ENCODE assay signal across 14 mouse cellular contexts in the genomic region with DNA sequence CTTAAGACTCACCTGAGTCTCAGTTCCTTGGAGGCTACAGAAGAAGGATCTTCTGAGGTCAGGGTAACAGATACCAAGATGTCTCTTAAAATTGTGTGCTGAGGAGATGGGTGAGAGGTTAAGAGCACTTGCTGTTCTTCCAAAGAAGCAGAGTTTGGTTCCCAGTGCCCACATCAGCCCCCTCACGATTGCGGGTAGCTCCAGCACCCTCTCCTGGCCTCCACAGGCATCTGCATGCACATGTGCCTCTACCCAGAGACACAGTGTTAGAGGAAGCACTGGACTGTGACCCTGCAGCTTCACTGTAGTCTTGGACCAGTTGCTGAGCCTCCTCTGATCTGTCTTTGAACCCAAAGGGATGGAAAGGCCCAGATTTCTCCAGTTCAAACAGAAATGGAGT. TPM values are rescaled to one million over a fixed set of nuclear protein-coding genes. Genes with fewer than 3 reads are reported as not detected.
DNase-seq lines count a peak whose midpoint lies in the region; ATAC-seq and TF ChIP-seq lines count a peak whose summit lies in the region.
"Had no signal": no experiment of that assay in that cellular context is flagged by ENCODE, and none has a peak within 500 bp of the region (broad histone marks: within the 10 kb centered on the region; RNA-seq: fewer than 3 reads in every experiment).

No protein-coding gene starts in this region.

- no peak overlapping the region for H3K4me2 ChIP-seq in liver, embryonic 12.5 days
- H3K4me2 ChIP-seq in CH12.LX (ENCODE audit: insufficient read depth, low read depth, poor library complexity, severe bottlenecking), result no peak overlapping the region
- H3K4me2 ChIP-seq: heart, embryonic 12.5 days; hindbrain, embryonic 14.5 days; neural tube, embryonic 12.5 days had no signal

- WGBS in liver, adult 2 months, result 70% methylated on average over 2 of the region's 2 CpGs
- 33% methylated on average over 2 of the region's 2 CpGs for WGBS in liver, embryonic 12.5 days (ENCODE audit: insufficient replicate concordance)

- H3K27ac ChIP-seq in liver, adult 2 months (replicated peaks; ENCODE audit: insufficient read depth, low read depth, low read length), result no peak overlapping the region
- no peak overlapping the region for H3K27ac ChIP-seq in liver, embryonic 12.5 days
- no peak overlapping the region for H3K27ac ChIP-seq in CH12.LX (ENCODE audit: insufficient read depth, low read depth)
- H3K27ac ChIP-seq: hindbrain, embryonic 14.5 days; neural tube, embryonic 12.5 days had no signal

- no peak overlapping the region for H3K4me3 ChIP-seq in liver, adult 2 months (ENCODE audit: insufficient read depth, low read depth, low read length)
- no peak overlapping the region for H3K4me3 ChIP-seq in liver, embryonic 12.5 days
- no peak overlapping the region for H3K4me3 ChIP-seq in CH12.LX (replicated peaks in 1 of 3; ENCODE audit: low read depth in 2 of 3, low read length in 2 of 3, poor library complexity in 1 of 3)
- H3K4me3 ChIP-seq: heart, embryonic 12.5 days; neural tube, embryonic 12.5 days had no signal

- no peaks in the 10 kb centered on the region for H3K27me3 ChIP-seq in liver, adult 2 months (ENCODE audit: control insufficient read depth, insufficient read depth, low read length)
- H3K27me3 ChIP-seq in liver, embryonic 12.5 days (replicated peaks), result peaks cover 1% of the 10 kb centered on the region; the same call in 1 of the 2 replicates
- H3K27me3 ChIP-seq in CH12.LX (replicated peaks), result no peaks in the 10 kb centered on the region
- H3K27me3 ChIP-seq: neural tube, embryonic 12.5 days had no signal

- H3K9ac ChIP-seq in liver, adult 2 months (ENCODE audit: low read depth, low read length), result no peak overlapping the region
- H3K9ac ChIP-seq in liver, embryonic 12.5 days, result no peak overlapping the region
- H3K9ac ChIP-seq in CH12.LX (ENCODE audit: insufficient read depth, low read depth), result no peak overlapping the region
- H3K9ac ChIP-seq: heart, embryonic 12.5 days; hindbrain, embryonic 14.5 days; neural tube, embryonic 12.5 days had no signal

- ATAC-seq in liver, embryonic 12.5 days, result no peak
- ATAC-seq in erythroid progenitor cell, adult 5-6 weeks (replicated peaks; ENCODE audit: low FRiP score, poor library complexity, severe bottlenecking), result 0 out of 2 replicates have a peak, but pooled peaks have one; percentile 27
- ATAC-seq: CD4-positive, CD25-positive, alpha-beta regulatory T cell, adult 4 months; intestine, embryonic 16.5 days had no signal

- peak; percentile 14 for TF ChIP-seq RAD21 in CH12.LX (IDR thresholded peaks at IDR 0.05; ENCODE audit: low read depth, low read length)

- dilution Hi-C loops in CH12.LX (cut with MboI; ENCODE audit: extremely low pct_ligation_motif_present, extremely low pct_unique_long_range_greater_than_20kb, low sequenced_read_pairs), result no loop called here

- no peak for TF ChIP-seq POLR2A in liver, adult 2 months (IDR thresholded peaks at IDR 0.05; ENCODE audit: extremely low read depth, insufficient read depth, low read length)
- TF ChIP-seq POLR2A in CH12.LX (IDR thresholded peaks at IDR 0.05; ENCODE audit: low read depth, low read length), result no peak

- no peaks in the 10 kb centered on the region for H3K36me3 ChIP-seq in liver, adult 2 months (ENCODE audit: control insufficient read depth, insufficient read depth, low read length)
- H3K36me3 ChIP-seq in liver, embryonic 12.5 days, result peaks cover 7% of the 10 kb centered on the region
- H3K36me3 ChIP-seq in CH12.LX (replicated peaks in 1 of 2; ENCODE audit: control insufficient read depth in 1 of 2, insufficient read depth in 1 of 2, low read length in 1 of 2), result peaks cover 4 to 8% of the 10 kb centered on the region in 2 experiments

- in situ Hi-C loops in CH12.LX (cut with MboI; ENCODE audit: low pct_ligation_motif_present, low pct_unique_long_range_greater_than_20kb, low sequenced_read_pairs), result no loop called here

- no peaks in the 10 kb centered on the region for H3K79me2 ChIP-seq in liver, adult 2 months (ENCODE audit: control insufficient read depth, insufficient read depth, low read length)
- no peaks in the 10 kb centered on the region for H3K79me2 ChIP-seq in CH12.LX (replicated peaks; ENCODE audit: control insufficient read depth, extremely low read depth, insufficient read depth, poor library complexity, severe bottlenecking)

- no peaks in the 10 kb centered on the region for H3K4me1 ChIP-seq in liver, adult 2 months (ENCODE audit: control insufficient read depth, insufficient read depth, low read length)
- peaks cover 29% of the 10 kb centered on the region for H3K4me1 ChIP-seq in liver, embryonic 12.5 days
- H3K4me1 ChIP-seq in CH12.LX (ENCODE audit: control insufficient read depth in 1 of 2, insufficient read depth in 2 of 2), result peaks cover 0 to 18% of the 10 kb centered on the region in 2 experiments; a peak in 2 of 4 replicates
- H3K4me1 ChIP-seq: heart, embryonic 12.5 days; neural tube, embryonic 12.5 days had no signal

- no peaks in the 10 kb centered on the region for H3K9me3 ChIP-seq in liver, embryonic 12.5 days (replicated peaks)
- no peaks in the 10 kb centered on the region for H3K9me3 ChIP-seq in CH12.LX (replicated peaks; ENCODE audit: low read length)
- H3K9me3 ChIP-seq: neural tube, embryonic 12.5 days had no signal

- no peak for DNase-seq in liver, adult 2 months (ENCODE audit: extremely low read depth, low read depth, low spot score)
- peak; percentile 46 for DNase-seq in 416B (ENCODE audit: low read depth)
- no peak for DNase-seq in CH12.LX (ENCODE audit: extremely low read depth)
- DNase-seq in adrenal gland, adult 8-10 months, result no peak
- DNase-seq in adrenal gland, postnatal 14 days, result no peak
- DNase-seq: cerebellum, adult 9-11 months; kidney, postnatal 25 days had no signal

- no peak for TF ChIP-seq EP300 in CH12.LX (IDR thresholded peaks at IDR 0.05; ENCODE audit: low read length)

- peak; percentile 19; the same call in 1 of the 2 replicates for TF ChIP-seq CTCF in liver, adult 2 months (IDR thresholded peaks at IDR 0.05; ENCODE audit: low read depth, low read length)
- TF ChIP-seq CTCF in CH12.LX (conservative IDR thresholded peaks at IDR 0.05 in 1 of 2, IDR thresholded peaks at IDR 0.05 in 1 of 2; ENCODE audit: low read depth in 2 of 2, low read length in 2 of 2), result peak in 1 of 2 experiments; percentile 34; a peak in 2 of 4 replicates

RNA-seq across cellular contexts. Expression of gene Zfp764, which starts 3.6 kb away (rescaled TPM):
- total RNA-seq in liver, adult 2 months (2014; rRNA removed), result 1.8 and 2.5 TPM in 2 replicates
- 1.3 and 1.8 TPM in 2 replicates for polyA plus RNA-seq in liver, adult 2 months (2012; rRNA removed)
- polyA plus RNA-seq in liver, embryonic 12.5 days (2016; fragmentation: Nextera tagmentation; extraction: Ambion mirVana), result 2.4 and 2.5 TPM in 2 replicates
- total RNA-seq in CH12.LX (2012; rRNA removed), result 7.5 and 8.1 TPM in 2 replicates
- 8.4 TPM in 2 replicates for total RNA-seq in CH12.LX (2014; rRNA removed)
- polyA plus RNA-seq in CH12.LX (2012; ENCODE audit: insufficient read length, low read depth), result 7.9 and 8.1 TPM in 2 replicates
- total RNA-seq in erythroid progenitor cell, adult 5-6 weeks (2015; ENCODE audit: low replicate concordance), result 1.4 TPM in 1 of 2 replicates, not detected in the other
- total RNA-seq in erythroid progenitor cell, adult 5-6 weeks (2017; ENCODE audit: low replicate concordance), result 1.4 TPM in 1 of 2 replicates, not detected in the other
- 10 to 100 TPM in 1 of 4 experiments, 1 to 10 TPM in 3; 6.8 to 10.0 (median 8.3) TPM for total RNA-seq in adrenal gland, adult 8-10 months (2022)
- 6.4 and 6.8 TPM in 2 replicates for total RNA-seq in adrenal gland, postnatal 14 days (2021)

RNA-seq across cellular contexts. Expression of gene E430018J23Rik, which starts 9.6 kb away (rescaled TPM):
- total RNA-seq in liver, adult 2 months (2014; rRNA removed), result 4.9 and 5.8 TPM in 2 replicates
- polyA plus RNA-seq in liver, adult 2 months (2012; rRNA removed), result 5.4 and 7.7 TPM in 2 replicates
- polyA plus RNA-seq in liver, embryonic 12.5 days (2016; fragmentation: Nextera tagmentation; extraction: Ambion mirVana), result 1.7 and 1.8 TPM in 2 replicates
- total RNA-seq in CH12.LX (2012; rRNA removed) (5.4 and 8.9 TPM in 2 replicates), CH12.LX (2014; rRNA removed) (8.3 and 9.2 TPM in 2 replicates)
- polyA plus RNA-seq in CH12.LX (2012; ENCODE audit: insufficient read length, low read depth), result 3.2 and 3.8 TPM in 2 replicates
- total RNA-seq in erythroid progenitor cell, adult 5-6 weeks (2015; ENCODE audit: low replicate concordance), result not detected in 2 replicates
- not detected in 2 replicates for total RNA-seq in erythroid progenitor cell, adult 5-6 weeks (2017; ENCODE audit: low replicate concordance)
- 10 to 100 TPM; 10.3 to 12.7 (median 11.4) TPM for total RNA-seq in adrenal gland, adult 8-10 months (2022)
- 8.5 and 9.4 TPM in 2 replicates for total RNA-seq in adrenal gland, postnatal 14 days (2021)

RNA-seq across cellular contexts. Expression of gene 9130019O22Rik, which starts 16.0 kb away (rescaled TPM):
- total RNA-seq in liver, adult 2 months (2014; rRNA removed), result 2.0 and 2.3 TPM in 2 replicates
- 1.6 and 2.0 TPM in 2 replicates for polyA plus RNA-seq in liver, adult 2 months (2012; rRNA removed)
- polyA plus RNA-seq in liver, embryonic 12.5 days (2016; fragmentation: Nextera tagmentation; extraction: Ambion mirVana), result 2.1 and 2.4 TPM in 2 replicates
- 4.2 and 5.0 TPM in 2 replicates for total RNA-seq in CH12.LX (2012; rRNA removed)
- total RNA-seq in CH12.LX (2014; rRNA removed), result 3.1 and 4.0 TPM in 2 replicates
- 2.7 and 3.3 TPM in 2 replicates for polyA plus RNA-seq in CH12.LX (2012; ENCODE audit: insufficient read length, low read depth)
- total RNA-seq in erythroid progenitor cell, adult 5-6 weeks (2015; ENCODE audit: low replicate concordance), result 1.1 TPM in 1 of 2 replicates, not detected in the other
- 0.26 TPM in 1 of 2 replicates, not detected in the other for total RNA-seq in erythroid progenitor cell, adult 5-6 weeks (2017; ENCODE audit: low replicate concordance)
- total RNA-seq in adrenal gland, adult 8-10 months (2022), result 1 to 10 TPM; 4.5 to 6.6 (median 5.9) TPM
- total RNA-seq in adrenal gland, postnatal 14 days (2021), result 3.3 and 5.3 TPM in 2 replicates

RNA-seq across cellular contexts. Expression of gene Zfp688, which starts 18.9 kb away (rescaled TPM):
- total RNA-seq in liver, adult 2 months (2014; rRNA removed), result 2.9 and 3.0 TPM in 2 replicates
- 8.5 and 9.4 TPM in 2 replicates for polyA plus RNA-seq in liver, adult 2 months (2012; rRNA removed)
- 11.0 and 11.6 TPM in 2 replicates for polyA plus RNA-seq in liver, embryonic 12.5 days (2016; fragmentation: Nextera tagmentation; extraction: Ambion mirVana)
- total RNA-seq in CH12.LX (2012; rRNA removed), result 15.8 and 18.7 TPM in 2 replicates
- 12.3 and 12.4 TPM in 2 replicates for total RNA-seq in CH12.LX (2014; rRNA removed)
- polyA plus RNA-seq in CH12.LX (2012; ENCODE audit: insufficient read length, low read depth), result 16.1 and 21.3 TPM in 2 replicates
- total RNA-seq in erythroid progenitor cell, adult 5-6 weeks (2015; ENCODE audit: low replicate concordance), result 5.0 and 20.9 TPM in 2 replicates
- 5.0 and 6.7 TPM in 2 replicates for total RNA-seq in erythroid progenitor cell, adult 5-6 weeks (2017; ENCODE audit: low replicate concordance)
- 10 to 100 TPM; 15.5 to 22.0 (median 19.5) TPM for total RNA-seq in adrenal gland, adult 8-10 months (2022)
- total RNA-seq in adrenal gland, postnatal 14 days (2021), result 8.9 and 11.9 TPM in 2 replicates

RNA-seq across cellular contexts. Expression of gene Zfp747, which starts 27.1 kb away (rescaled TPM):
- total RNA-seq in liver, adult 2 months (2014; rRNA removed), result 3.6 and 3.7 TPM in 2 replicates
- 3.0 and 4.0 TPM in 2 replicates for polyA plus RNA-seq in liver, adult 2 months (2012; rRNA removed)
- polyA plus RNA-seq in liver, embryonic 12.5 days (2016; fragmentation: Nextera tagmentation; extraction: Ambion mirVana), result 3.9 and 4.1 TPM in 2 replicates
- 8.2 and 9.7 TPM in 2 replicates for total RNA-seq in CH12.LX (2012; rRNA removed)
- 6.3 and 7.2 TPM in 2 replicates for total RNA-seq in CH12.LX (2014; rRNA removed)
- 7.7 and 8.2 TPM in 2 replicates for polyA plus RNA-seq in CH12.LX (2012; ENCODE audit: insufficient read length, low read depth)
- total RNA-seq in erythroid progenitor cell, adult 5-6 weeks (2015; ENCODE audit: low replicate concordance), result 0.42 TPM in 1 of 2 replicates, not detected in the other
- 2.4 TPM in 1 of 2 replicates, not detected in the other for total RNA-seq in erythroid progenitor cell, adult 5-6 weeks (2017; ENCODE audit: low replicate concordance)
- 10 to 100 TPM; 11.1 to 14.4 (median 12.5) TPM for total RNA-seq in adrenal gland, adult 8-10 months (2022)
- 8.7 and 10.0 TPM in 2 replicates for total RNA-seq in adrenal gland, postnatal 14 days (2021)
